Mouse (Mus musculus): ENCODE measurements around the gene Prkrip1.

- TF ChIP-seq CTCF (IDR thresholded peaks at IDR 0.05) (no peak), POLR2A (IDR thresholded peaks at IDR 0.05; ENCODE audit: insufficient read depth, low read depth, low read length) (no peak), EP300 (IDR thresholded peaks at IDR 0.05; ENCODE audit: insufficient read depth, low read depth, low read length) (no peak)
These were observed 24.9 kb downstream of the Prkrip1 start for GRCm38 (mm10) chr5:136173606-136174463.
